Mouse (Mus musculus): Measurements from ENCODE around the gene Cacna2d3.

Gene Cacna2d3

GRCm38 (mm10) chr14:29496552-29496951 lies 225.1 kb downstream of the Cacna2d3 start:
- DNase-seq (ENCODE audit: low spot score in 2 of 2), result no peak

GRCm38 (mm10) chr14:29491786-29492185 lies 229.9 kb downstream of the Cacna2d3 start:
- no peak for DNase-seq (ENCODE audit: low spot score in 2 of 2)

- DNase-seq (ENCODE audit: low spot score in 2 of 2), result peak in 1 of 2 experiments; percentile 31
Observed at GRCm38 (mm10) chr14:29485416-29485815, 236.2 kb downstream of the Cacna2d3 start.

- peak; percentile 48 to 74 for DNase-seq (ENCODE audit: low spot score in 2 of 2)
Observed at GRCm38 (mm10) chr14:29478403-29478983, 243.2 kb downstream of the Cacna2d3 start.

GRCm38 (mm10) chr14:29464277-29464676 lies 257.4 kb downstream of the Cacna2d3 start:
- DNase-seq (ENCODE audit: low spot score in 2 of 2), result no peak

GRCm38 (mm10) chr14:29449203-29449602 lies 272.5 kb downstream of the Cacna2d3 start:
- DNase-seq (ENCODE audit: low spot score in 2 of 2), result no peak

GRCm38 (mm10) chr14:29443091-29444026 lies 278.3 kb downstream of the Cacna2d3 start:
- DNase-seq (ENCODE audit: low spot score in 2 of 2), result peak; percentile 73 to 80

- no peak for DNase-seq (ENCODE audit: low spot score in 2 of 2)
Observed at GRCm38 (mm10) chr14:29442476-29442875, 279.2 kb downstream of the Cacna2d3 start.

GRCm38 (mm10) chr14:29438666-29439065 lies 283.0 kb downstream of the Cacna2d3 start:
- no peak for DNase-seq (ENCODE audit: low spot score in 2 of 2)

- DNase-seq (ENCODE audit: low spot score in 2 of 2), result no peak
Observed at GRCm38 (mm10) chr14:29438251-29438650, 283.4 kb downstream of the Cacna2d3 start.

- DNase-seq (ENCODE audit: low spot score in 2 of 2), result no peak
Observed at GRCm38 (mm10) chr14:29435203-29435602, 286.5 kb downstream of the Cacna2d3 start.

GRCm38 (mm10) chr14:29433716-29434115 lies 287.9 kb downstream of the Cacna2d3 start:
- DNase-seq (ENCODE audit: low spot score in 2 of 2), result no peak

- DNase-seq (ENCODE audit: low spot score in 2 of 2), result no peak
Observed at GRCm38 (mm10) chr14:29433076-29433714, 288.5 kb downstream of the Cacna2d3 start.

GRCm38 (mm10) chr14:29429788-29430187 lies 291.9 kb downstream of the Cacna2d3 start:
- no peak for DNase-seq (ENCODE audit: low spot score in 2 of 2)

- DNase-seq (ENCODE audit: low spot score in 2 of 2), result no peak
Observed at GRCm38 (mm10) chr14:29425666-29426065, 296.0 kb downstream of the Cacna2d3 start.

- DNase-seq (ENCODE audit: low spot score in 2 of 2), result no peak
Observed at GRCm38 (mm10) chr14:29425208-29425607, 296.5 kb downstream of the Cacna2d3 start.

- no peak for DNase-seq (ENCODE audit: low spot score in 2 of 2)
Observed at GRCm38 (mm10) chr14:29405878-29406165, 315.8 kb downstream of the Cacna2d3 start.

GRCm38 (mm10) chr14:29405125-29405877 lies 316.4 kb downstream of the Cacna2d3 start:
- DNase-seq (ENCODE audit: low spot score in 2 of 2), result peak; percentile 34 to 39

- peak in 1 of 2 experiments; percentile 26 for DNase-seq (ENCODE audit: low spot score in 2 of 2)
Observed at GRCm38 (mm10) chr14:29403849-29404808, 317.5 kb downstream of the Cacna2d3 start.

GRCm38 (mm10) chr14:29402471-29402870 lies 319.2 kb downstream of the Cacna2d3 start:
- no peak for DNase-seq (ENCODE audit: low spot score in 2 of 2)

- no peak for DNase-seq (ENCODE audit: low spot score in 2 of 2)
Observed at GRCm38 (mm10) chr14:29393786-29394185, 327.9 kb downstream of the Cacna2d3 start.
